Mouse (Mus musculus): ENCODE results near the gene Vangl1.
"Not testable (repeated sequence)": the region's sequence is repeated elsewhere in the genome, so short reads cannot be mapped to it uniquely, and the experiment has no call there.

GRCm38 (mm10) chr3:102204734-102205457, 403 bp upstream of the Vangl1 start:
- TF ChIP-seq CTCF (conservative IDR thresholded peaks at IDR 0.05; ENCODE audit: insufficient read depth, insufficient read length, low read depth, low read length); POLR2A (IDR thresholded peaks at IDR 0.05; ENCODE audit: low read depth, low read length): not testable (repeated sequence)

All from kidney, adult 2 months (tissue).